Mouse (Mus musculus) ES-Bruce4 (cell line): ENCODE measurements around the gene Gfod1.

Source experiments
- CTCF ChIP-seq: IDR thresholded peaks from one replicate; pipeline ENCODE4 v1.8.1; 2011; ENCODE audit warnings: low read depth, low read length
- POLR2A ChIP-seq: IDR thresholded peaks from one replicate; pipeline ENCODE4 v1.8.1; 2011; ENCODE audit warnings: low read length; ENCODE audit not compliant: insufficient read depth

- TF ChIP-seq POLR2A, result no peak
- TF ChIP-seq CTCF, result peak; percentile 25
These were observed 28.6 kb upstream of the Gfod1 start for GRCm38 (mm10) chr13:43332591-43332990.
